Mouse (Mus musculus) bone marrow macrophage, adult 2 months (primary cell): ENCODE measurements around the gene Nkd1.

Experiments
- CTCF ChIP-seq: IDR thresholded peaks from 2 replicates; pipeline ENCODE4 v1.5.1; 2012; ENCODE audit warnings: low read depth, mild to moderate bottlenecking, low read length, moderate library complexity
- POLR2A ChIP-seq: IDR thresholded peaks from 2 replicates; pipeline ENCODE4 v1.6.1; 2012; ENCODE audit warnings: mild to moderate bottlenecking, low read depth, low read length, borderline replicate concordance

DNA sequence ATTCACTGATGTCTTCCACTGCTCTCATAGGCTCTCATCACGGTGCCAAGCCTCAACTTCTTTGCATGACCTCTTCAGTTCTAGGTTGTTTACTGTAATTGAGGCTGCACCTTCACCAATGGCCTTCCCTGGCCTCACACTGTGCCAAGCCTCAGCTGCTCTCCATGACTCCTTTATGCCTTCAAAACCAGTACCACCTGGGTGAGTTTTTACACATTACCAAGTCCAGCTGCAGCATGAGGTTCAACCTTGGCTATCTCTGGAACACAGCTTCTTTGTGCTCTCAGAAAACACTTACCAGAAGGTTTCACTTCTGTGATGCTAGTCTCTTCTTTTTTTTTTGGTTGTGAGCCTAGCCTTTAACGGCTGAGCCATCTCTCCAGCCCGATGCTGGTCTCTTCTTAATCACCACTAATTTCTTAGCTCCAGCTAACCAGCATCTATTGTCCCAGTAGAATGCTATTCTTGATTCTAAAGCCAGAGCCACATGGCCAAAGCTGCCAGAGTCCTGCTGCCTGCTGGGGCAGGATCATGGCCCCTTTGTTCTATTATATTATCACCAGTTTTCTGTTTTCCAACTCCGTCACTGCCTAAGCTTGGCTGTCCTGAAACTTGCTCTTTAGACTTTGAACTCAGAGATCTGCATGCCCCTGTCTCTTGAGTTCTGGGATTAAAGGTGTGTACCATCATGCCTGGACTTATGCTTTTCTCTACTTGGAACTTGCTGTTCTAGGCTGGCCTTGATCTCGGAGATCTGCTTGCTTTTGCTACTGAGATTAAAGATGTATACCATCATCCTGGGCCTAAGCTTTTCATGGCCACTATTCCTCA lies 121.8 kb downstream of the Nkd1 start:
- TF ChIP-seq CTCF (no peak), POLR2A (no peak)
